ENCODE assay signal across 8 mouse cellular contexts in the genomic region with DNA sequence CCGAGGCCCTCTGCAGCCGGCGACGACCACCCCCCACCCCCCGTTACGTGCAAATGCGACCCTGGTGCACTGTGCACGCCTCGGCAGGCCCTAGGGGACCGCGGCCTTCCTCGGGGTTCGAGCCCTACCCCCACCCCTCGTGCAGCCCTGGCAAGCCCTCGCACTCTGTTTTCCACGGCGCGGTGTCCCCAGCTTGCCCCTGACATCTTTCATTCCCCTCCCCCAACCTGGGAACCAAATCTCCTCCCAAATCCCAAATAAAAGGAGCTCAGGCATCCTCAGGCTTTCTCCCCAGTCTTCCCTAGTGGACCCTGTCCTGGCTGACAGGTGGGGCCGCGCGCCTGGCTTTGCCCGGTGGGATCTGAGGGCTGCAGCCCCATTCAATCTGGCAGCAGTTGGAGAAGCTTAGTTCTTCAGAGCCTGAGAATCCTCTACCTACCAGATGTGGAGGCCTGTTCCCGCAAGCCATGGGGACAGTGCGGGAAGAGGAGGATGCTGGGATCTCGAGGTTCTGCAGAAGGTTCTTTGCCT. TPM values are rescaled to one million over a fixed set of nuclear protein-coding genes. Genes with fewer than 3 reads are reported as not detected.
DNase-seq lines count a peak whose midpoint lies in the region; ATAC-seq and TF ChIP-seq lines count a peak whose summit lies in the region.

A gene (minus strand): TSS at position 478 of the 531 bp plus-strand sequence.

- H3K9me3 ChIP-seq in forebrain, embryonic 15.5 days = no peaks in the 10 kb centered on the region; the same call in 1 of the 2 replicates
- H3K9me3 ChIP-seq in hindbrain, embryonic 13.5 days = peaks cover 3% of the 10 kb centered on the region; the same call in 1 of the 2 replicates
- H3K9me3 ChIP-seq in liver, embryonic 15.5 days (replicated peaks) = no peaks in the 10 kb centered on the region
- H3K9me3 ChIP-seq in stomach, postnatal 0 days (ENCODE audit: control insufficient read depth, low read length) = no peaks in the 10 kb centered on the region

- TF ChIP-seq EP300 in stomach, postnatal 0 days (optimal IDR thresholded peaks at IDR 0.05) = no peak

- ATAC-seq in forebrain, embryonic 15.5 days (replicated peaks) = peak; percentile 87
- peak; percentile 87 for ATAC-seq in hindbrain, embryonic 13.5 days (ENCODE audit: low FRiP score)
- peak; percentile 34; the same call in 1 of the 2 replicates for ATAC-seq in liver, embryonic 15.5 days (ENCODE audit: insufficient read depth)
- ATAC-seq in stomach, postnatal 0 days (ENCODE audit: low FRiP score, low TSS enrichment) = peak; percentile 51

- H3K4me3 ChIP-seq in left cerebral cortex, adult 2 months = peak within 1 kb of the TSS; percentile 90
- H3K4me3 ChIP-seq in forebrain, embryonic 15.5 days = peak within 1 kb of the TSS; percentile 91
- H3K4me3 ChIP-seq in hindbrain, embryonic 13.5 days = peak within 1 kb of the TSS; percentile 88
- peak within 1 kb of the TSS; percentile 65 for H3K4me3 ChIP-seq in liver, embryonic 15.5 days (replicated peaks)
- peak within 1 kb of the TSS; percentile 76 for H3K4me3 ChIP-seq in stomach, postnatal 0 days (ENCODE audit: low read depth, low read length)

- H3K4me1 ChIP-seq in forebrain, embryonic 15.5 days = peaks cover 33% of the 10 kb centered on the region
- H3K4me1 ChIP-seq in hindbrain, embryonic 13.5 days (replicated peaks) = peaks cover 38% of the 10 kb centered on the region
- H3K4me1 ChIP-seq in liver, embryonic 15.5 days (replicated peaks) = peaks cover 50% of the 10 kb centered on the region
- H3K4me1 ChIP-seq in stomach, postnatal 0 days (replicated peaks; ENCODE audit: control insufficient read depth, insufficient read depth) = peaks cover 8% of the 10 kb centered on the region

- peak within 1 kb of the TSS; percentile 90 for H3K9ac ChIP-seq in forebrain, embryonic 15.5 days (replicated peaks)
- H3K9ac ChIP-seq in hindbrain, embryonic 13.5 days = peak within 1 kb of the TSS; percentile 92
- peak within 1 kb of the TSS; percentile 61 for H3K9ac ChIP-seq in liver, embryonic 15.5 days
- peak within 1 kb of the TSS; percentile 81 for H3K9ac ChIP-seq in stomach, postnatal 0 days (ENCODE audit: low read length)

- no peaks in the 10 kb centered on the region for H3K27me3 ChIP-seq in forebrain, embryonic 15.5 days
- H3K27me3 ChIP-seq in hindbrain, embryonic 13.5 days = no peaks in the 10 kb centered on the region
- peaks cover 2% of the 10 kb centered on the region; the same call in 1 of the 2 replicates for H3K27me3 ChIP-seq in liver, embryonic 15.5 days
- no peaks in the 10 kb centered on the region for H3K27me3 ChIP-seq in stomach, postnatal 0 days (ENCODE audit: control insufficient read depth, insufficient read depth, low read length)

- under 1% methylated on average over 25 of the region's 25 CpGs for WGBS in forebrain, embryonic 15.5 days
- 1% methylated on average over 25 of the region's 25 CpGs for WGBS in hindbrain, embryonic 13.5 days
- WGBS in liver, embryonic 15.5 days (ENCODE audit: insufficient replicate concordance) = 2% methylated on average over 25 of the region's 25 CpGs
- WGBS in stomach, postnatal 0 days = under 1% methylated on average over 21 of the region's 25 CpGs

- intact Hi-C loops in left cerebral cortex, adult 2 months (cut with DNase I) = loop anchor here (1.0 to 2.0 kb wide), 2 partner anchors 53 to 77 kb away; no protein-coding TSS in a partner anchor

- H3K36me3 ChIP-seq in forebrain, embryonic 15.5 days = peaks cover 21% of the 10 kb centered on the region
- peaks cover 34% of the 10 kb centered on the region for H3K36me3 ChIP-seq in hindbrain, embryonic 13.5 days
- H3K36me3 ChIP-seq in liver, embryonic 15.5 days (replicated peaks) = 0 out of 2 replicates have a peak, but pooled peaks cover 7% of the 10 kb centered on the region
- no peaks in the 10 kb centered on the region for H3K36me3 ChIP-seq in stomach, postnatal 0 days (ENCODE audit: control insufficient read depth, insufficient read depth, low read length)

- no peak for DNase-seq in left cerebral cortex, adult 2 months (ENCODE audit: extremely low spot score in 1 of 2, low spot score in 2 of 2)
- no peak for DNase-seq in left cerebral cortex, adult 11 months (ENCODE audit: low spot score)
- DNase-seq in adrenal gland, adult 18-20 months (ENCODE audit: low spot score in 2 of 2) = peak in 1 of 2 experiments; percentile 26
- no peak for DNase-seq in stomach, postnatal 0 days (ENCODE audit: low spot score)
- no peak for DNase-seq in ovary, adult 18-20 months (ENCODE audit: low spot score)

- peak within 1 kb of the TSS; percentile 93 for H3K4me2 ChIP-seq in forebrain, embryonic 15.5 days (replicated peaks)
- peak within 1 kb of the TSS; percentile 95 for H3K4me2 ChIP-seq in hindbrain, embryonic 13.5 days
- H3K4me2 ChIP-seq in liver, embryonic 15.5 days = peak within 1 kb of the TSS; percentile 91
- peak within 1 kb of the TSS; percentile 92 for H3K4me2 ChIP-seq in stomach, postnatal 0 days (replicated peaks; ENCODE audit: low read depth)

- H3K27ac ChIP-seq in left cerebral cortex, adult 2 months = peak within 1 kb of the TSS; percentile 84
- peak within 1 kb of the TSS; percentile 85 for H3K27ac ChIP-seq in forebrain, embryonic 15.5 days (replicated peaks)
- H3K27ac ChIP-seq in hindbrain, embryonic 13.5 days = peak within 1 kb of the TSS; percentile 84
- peak within 1 kb of the TSS; percentile 62 for H3K27ac ChIP-seq in liver, embryonic 15.5 days (replicated peaks)
- H3K27ac ChIP-seq in stomach, postnatal 0 days (replicated peaks) = peak within 1 kb of the TSS; percentile 2

- TF ChIP-seq CTCF in left cerebral cortex, adult 2 months (IDR thresholded peaks at IDR 0.05) = no peak
- TF ChIP-seq CTCF in stomach, postnatal 0 days (IDR thresholded peaks at IDR 0.05; ENCODE audit: low read depth) = no peak

RNA-seq across cellular contexts. Expression of the gene that starts here (rescaled TPM):
- total RNA-seq in left cerebral cortex, adult 2 months (2021) = 10 to 100 TPM; 58.0 to 65.6 TPM
- total RNA-seq in adrenal gland, adult 18-20 months (2021) = 10 to 100 TPM; 48.7 to 56.1 TPM
- polyA plus RNA-seq in forebrain, embryonic 15.5 days (2015; fragmentation: Nextera tagmentation; extraction: Ambion mirVana) = 46.3 and 50.0 TPM in 2 replicates
- 34.5 and 35.5 TPM in 2 replicates for polyA plus RNA-seq in hindbrain, embryonic 13.5 days (2015; fragmentation: Nextera tagmentation; extraction: Ambion mirVana)
- polyA plus RNA-seq in liver, embryonic 15.5 days (2015; fragmentation: Nextera tagmentation; extraction: Ambion mirVana) = 29.6 and 31.2 TPM in 2 replicates
- polyA plus RNA-seq in stomach, postnatal 0 days (2015; fragmentation: Nextera tagmentation; extraction: Ambion mirVana) = 27.7 and 33.1 TPM in 2 replicates

Comparison
In these comparisons a context has a peak if more than half of its experiments do, and no peak if none do; other contexts are left out.
1. H3K27ac ChIP-seq: peak in every context shown above with its lines; median percentile 85 in forebrain, embryonic 15.5 days; 84 in left cerebral cortex, adult 2 months; 84 in hindbrain, embryonic 13.5 days; 62 in liver, embryonic 15.5 days; 2 in stomach, postnatal 0 days.
2. ATAC-seq: peak in every context shown above with its lines; median percentile 87 in forebrain, embryonic 15.5 days; 87 in hindbrain, embryonic 13.5 days; 51 in stomach, postnatal 0 days; 34 in liver, embryonic 15.5 days.